Mouse (Mus musculus) small intestine, adult 2 months (tissue): ENCODE data around the gene Utrn. TPM values are rescaled to one million over a fixed set of nuclear protein-coding genes. Genes with fewer than 3 reads are reported as not detected.

Experiments used
- H3K27ac ChIP-seq: fragments of 200-500 bp; 2 replicates; pipeline ENCODE4 v1.5.1; 2012; ENCODE audit warnings: low read depth, low read length, control low read depth, inconsistent platforms; ENCODE audit not compliant: insufficient read depth
- H3K27me3 ChIP-seq: fragments of 200-500 bp; 2 replicates; pipeline ENCODE4 v1.6.1; 2012; ENCODE audit warnings: mild to moderate bottlenecking, moderate library complexity, low read length, inconsistent platforms; ENCODE audit not compliant: control insufficient read depth, insufficient read depth
- H3K36me3 ChIP-seq: fragments of 200-500 bp; 2 replicates; pipeline ENCODE4 v1.6.1; 2012; ENCODE audit warnings: mild to moderate bottlenecking, low read length, control low read depth, inconsistent platforms; ENCODE audit not compliant: control insufficient read depth, insufficient read depth
- H3K4me1 ChIP-seq: fragments of 200-500 bp; 2 replicates; pipeline ENCODE4 v1.6.1; 2012; ENCODE audit warnings: low read length, inconsistent platforms, mixed read lengths; ENCODE audit not compliant: control insufficient read depth, insufficient read depth, insufficient read length
- H3K4me3 ChIP-seq: fragments of 200-500 bp; 2 replicates; pipeline ENCODE4 v1.5.1; 2012; ENCODE audit warnings: low read depth, mild to moderate bottlenecking, control low read depth, inconsistent platforms, low read length, moderate library complexity
- CTCF ChIP-seq: fragments of 200-500 bp; IDR thresholded peaks from 2 replicates; pipeline ENCODE4 v1.5.1; 2012; ENCODE audit warnings: low read depth, mild to moderate bottlenecking, control low read depth, inconsistent platforms, low read length, moderate library complexity, mixed read lengths; ENCODE audit not compliant: insufficient replicate concordance, insufficient read length; ENCODE audit errors: extremely low read depth
- POLR2A ChIP-seq: fragments of 200-500 bp; IDR thresholded peaks from 2 replicates; pipeline ENCODE4 v1.6.1; 2012; ENCODE audit warnings: low read depth, mild to moderate bottlenecking, control low read depth, inconsistent platforms, low read length, moderate library complexity
- WGBS: fragments of 180-500 bp; shearing (Covaris S2); methylation state at CpG from one replicate; pipeline ENCODE4 v1.1.7; 2018; 5-methylcytosine and 5-hydroxymethylcytosine counted together
- polyA plus RNA-seq: library from polyadenylated mRNA; depleted of rRNA; stranded (reverse); fragments of >200 nt; gene quantifications from 2 replicates; pipeline ENCODE4 v1.2.3, GENCODE M21; 2012

The Utrn gene
- polyA plus RNA-seq, 1 experiment, result 20.5 TPM

DNA sequence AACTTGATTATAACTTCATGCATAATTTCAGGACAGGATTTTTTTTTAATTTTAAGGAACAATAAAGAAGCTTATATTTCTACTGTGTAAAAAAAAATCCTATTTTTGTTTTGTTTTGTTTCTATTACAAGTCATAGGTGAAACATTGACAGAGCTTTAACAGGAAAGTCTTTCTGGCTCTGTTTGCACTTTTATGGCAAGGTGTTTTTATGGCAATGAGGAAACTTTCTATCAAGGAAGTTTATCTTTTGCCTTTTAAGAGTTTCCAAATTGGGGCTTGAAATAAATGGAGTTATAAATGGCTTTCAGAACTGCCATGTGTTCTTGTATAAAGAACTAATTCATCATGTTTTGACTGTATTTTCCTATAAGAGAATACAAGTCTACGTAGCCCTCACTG lies 385.7 kb downstream of the Utrn start:
- 36% methylated on average over 1 of the region's 1 CpGs for WGBS
- Histone ChIP-seq H3K4me3 (no peak overlapping the region), H3K4me1 (no peaks in the 10 kb centered on the region; the same call in 1 of the 2 replicates), H3K27ac (no peak overlapping the region), H3K27me3 (no peaks in the 10 kb centered on the region), H3K36me3 (peaks cover 13% of the 10 kb centered on the region)
- TF ChIP-seq POLR2A (no peak), CTCF (no peak)

GRCm38 (mm10) chr10:12482975-12483374 lies 386.2 kb downstream of the Utrn start:
- no peaks in the 10 kb centered on the region for H3K27me3 ChIP-seq
- no peak overlapping the region for H3K4me3 ChIP-seq
- no peak overlapping the region for H3K27ac ChIP-seq
- H3K4me1 ChIP-seq, result no peaks in the 10 kb centered on the region
- TF ChIP-seq POLR2A, result no peak
- H3K36me3 ChIP-seq, result peaks cover 13% of the 10 kb centered on the region
- WGBS, result 28% methylated on average over 3 of the region's 3 CpGs

- H3K4me3 ChIP-seq, result no peak overlapping the region
- TF ChIP-seq POLR2A (no peak), CTCF (no peak)
- H3K27me3 ChIP-seq, result no peaks in the 10 kb centered on the region
- H3K4me1 ChIP-seq, result no peaks in the 10 kb centered on the region
- H3K36me3 ChIP-seq, result peaks cover 14% of the 10 kb centered on the region
- H3K27ac ChIP-seq, result no peak overlapping the region
- WGBS, result 86% methylated on average over 14 of the region's 14 CpGs
Observed at GRCm38 (mm10) chr10:12474850-12475621, 394.1 kb downstream of the Utrn start.

GRCm38 (mm10) chr10:12469391-12470057 lies 399.6 kb downstream of the Utrn start:
- Histone ChIP-seq H3K36me3 (peaks cover 6% of the 10 kb centered on the region), H3K27ac (no peak overlapping the region), H3K4me1 (no peaks in the 10 kb centered on the region), H3K27me3 (no peaks in the 10 kb centered on the region), H3K4me3 (no peak overlapping the region)
- TF ChIP-seq CTCF, result no peak
- TF ChIP-seq POLR2A, result no peak
- WGBS, result 34% methylated on average over 5 of the region's 5 CpGs

DNA sequence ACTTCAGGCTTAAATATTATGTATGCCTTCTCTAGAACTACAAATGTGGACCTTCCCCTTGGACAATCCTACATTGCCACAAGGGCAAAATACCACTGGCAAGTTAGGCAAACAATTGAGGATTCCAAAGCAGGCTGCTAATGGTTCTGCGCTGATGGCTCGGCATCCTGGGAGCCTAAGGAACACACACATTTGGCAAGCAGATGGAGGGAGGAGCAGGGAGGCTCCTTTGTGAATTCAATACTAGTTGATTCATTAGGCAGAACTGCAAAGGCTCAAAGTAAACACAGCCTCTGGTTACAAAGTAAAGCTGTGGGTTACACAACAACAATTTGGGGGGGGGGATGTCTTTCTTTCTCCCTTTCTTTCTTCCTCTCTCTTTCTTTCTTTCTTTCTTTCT lies 401.6 kb downstream of the Utrn start:
- WGBS, result 84% methylated on average over 2 of the region's 2 CpGs
- Histone ChIP-seq H3K4me3 (no peak overlapping the region), H3K27me3 (no peaks in the 10 kb centered on the region), H3K36me3 (peaks cover 17% of the 10 kb centered on the region), H3K4me1 (no peaks in the 10 kb centered on the region), H3K27ac (no peak overlapping the region)
- TF ChIP-seq POLR2A (no peak), CTCF (no peak)

GRCm38 (mm10) chr10:12460945-12461344 lies 408.2 kb downstream of the Utrn start:
- TF ChIP-seq POLR2A, result no peak
- TF ChIP-seq CTCF, result no peak
- no peaks in the 10 kb centered on the region for H3K4me1 ChIP-seq
- no peak overlapping the region for H3K4me3 ChIP-seq
- no peak overlapping the region for H3K27ac ChIP-seq
- H3K27me3 ChIP-seq, result no peaks in the 10 kb centered on the region
- peaks cover 22% of the 10 kb centered on the region for H3K36me3 ChIP-seq

DNA sequence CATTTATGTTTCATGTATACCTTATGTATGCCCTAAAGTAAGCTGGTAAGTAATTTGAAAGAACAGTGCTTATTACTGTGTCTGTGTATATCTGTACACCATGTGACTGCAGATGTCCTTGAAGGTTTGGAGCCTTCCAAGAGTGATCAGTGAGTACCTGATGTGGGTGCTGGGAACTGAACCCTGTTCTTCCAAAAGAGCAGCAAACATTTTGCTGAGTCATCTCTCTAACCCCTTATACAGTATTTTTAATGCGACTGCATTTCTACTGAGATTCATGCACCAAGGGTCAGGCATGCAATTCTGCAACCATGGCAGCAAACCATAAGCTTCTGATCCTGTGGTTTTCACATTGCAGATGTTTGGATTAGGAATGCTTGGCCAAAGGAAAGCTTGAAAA lies 412.3 kb downstream of the Utrn start:
- H3K36me3 ChIP-seq, result peaks cover 10% of the 10 kb centered on the region
- no peak for TF ChIP-seq CTCF
- TF ChIP-seq POLR2A, result no peak
- WGBS, result 84% methylated on average over 1 of the region's 1 CpGs
- H3K4me3 ChIP-seq, result no peak overlapping the region
- no peaks in the 10 kb centered on the region for H3K27me3 ChIP-seq
- no peaks in the 10 kb centered on the region for H3K4me1 ChIP-seq
- H3K27ac ChIP-seq, result no peak overlapping the region
